Mouse (Mus musculus) thymus, postnatal 36 days (tissue): ENCODE results near the gene Gm20605.

Experiments used
- DNase-seq, 2 experiments: peaks; one replicate each; pipeline ENCODE4 v3.0.0; 2022; ENCODE audit warnings: mixed read lengths in 2 of 2

The Gm20605 gene

GRCm38 (mm10) chr5:137652474-137652873 is 23.5 kb downstream of the Gm20605 start:
- DNase-seq, result peak; percentile 62 to 63

- no peak for DNase-seq
Measured at GRCm38 (mm10) chr5:137653366-137653765, 24.4 kb downstream of the Gm20605 start.

GRCm38 (mm10) chr5:137654746-137655145 is 25.8 kb downstream of the Gm20605 start:
- DNase-seq, result no peak

GRCm38 (mm10) chr5:137656977-137657376 is 28.0 kb downstream of the Gm20605 start:
- DNase-seq, result peak in 1 of 2 experiments; percentile 43

- no peak for DNase-seq
Measured at GRCm38 (mm10) chr5:137660064-137660688, 31.2 kb downstream of the Gm20605 start.

- no peak for DNase-seq
Measured at GRCm38 (mm10) chr5:137663057-137663456, 34.1 kb downstream of the Gm20605 start.

- no peak for DNase-seq
Measured at GRCm38 (mm10) chr5:137668971-137669370, 40.0 kb downstream of the Gm20605 start.

- DNase-seq, result no peak
Measured at GRCm38 (mm10) chr5:137670240-137670639, 41.3 kb downstream of the Gm20605 start.

GRCm38 (mm10) chr5:137671443-137672240 is 42.7 kb downstream of the Gm20605 start:
- no peak for DNase-seq

GRCm38 (mm10) chr5:137672361-137672760 is 43.4 kb downstream of the Gm20605 start:
- DNase-seq, result no peak

GRCm38 (mm10) chr5:137673015-137673414 is 44.0 kb downstream of the Gm20605 start:
- DNase-seq, result no peak

GRCm38 (mm10) chr5:137674786-137675185 is 45.8 kb downstream of the Gm20605 start:
- DNase-seq, result no peak

GRCm38 (mm10) chr5:137677859-137678258 is 48.9 kb downstream of the Gm20605 start:
- no peak for DNase-seq

- no peak for DNase-seq
Measured at GRCm38 (mm10) chr5:137678736-137679135, 49.8 kb downstream of the Gm20605 start.

- no peak for DNase-seq
Measured at GRCm38 (mm10) chr5:137679726-137680125, 50.8 kb downstream of the Gm20605 start.

- no peak for DNase-seq
Measured at GRCm38 (mm10) chr5:137682526-137682925, 53.6 kb downstream of the Gm20605 start.

- DNase-seq, result peak; percentile 44 to 60
Measured at GRCm38 (mm10) chr5:137683388-137684293, 54.7 kb downstream of the Gm20605 start.

- DNase-seq, result peak; percentile 97 to 99
Measured at GRCm38 (mm10) chr5:137684294-137685123, 55.5 kb downstream of the Gm20605 start, which contains the start of gene Agfg2. Gene Agfg2, minus strand, starts transcription at chr5:137684726.

- no peak for DNase-seq
Measured at GRCm38 (mm10) chr5:137685653-137686052, 56.7 kb downstream of the Gm20605 start.

- peak; percentile 42 to 63 for DNase-seq
Measured at GRCm38 (mm10) chr5:137686127-137686790, 57.3 kb downstream of the Gm20605 start.

- DNase-seq, result peak in 1 of 2 experiments; percentile 63
Measured at GRCm38 (mm10) chr5:137689974-137690373, 61.0 kb downstream of the Gm20605 start.
